Mouse (Mus musculus): ENCODE measurements around the gene Fuk.
"Not testable (repeated sequence)": the region's sequence is repeated elsewhere in the genome, so short reads cannot be mapped to it uniquely, and the experiment has no call there.

Gene Fuk

GRCm38 (mm10) chr8:110901839-110902578 lies at the start of gene Fuk:
Fuk (minus strand) TSS chr8:110902488.
- peak; percentile 89 for DNase-seq (ENCODE audit: low spot score)

- no peak for DNase-seq (ENCODE audit: low spot score)
These were observed 47.8 kb upstream of the Fuk start for GRCm38 (mm10) chr8:110950065-110950484.

DNA sequence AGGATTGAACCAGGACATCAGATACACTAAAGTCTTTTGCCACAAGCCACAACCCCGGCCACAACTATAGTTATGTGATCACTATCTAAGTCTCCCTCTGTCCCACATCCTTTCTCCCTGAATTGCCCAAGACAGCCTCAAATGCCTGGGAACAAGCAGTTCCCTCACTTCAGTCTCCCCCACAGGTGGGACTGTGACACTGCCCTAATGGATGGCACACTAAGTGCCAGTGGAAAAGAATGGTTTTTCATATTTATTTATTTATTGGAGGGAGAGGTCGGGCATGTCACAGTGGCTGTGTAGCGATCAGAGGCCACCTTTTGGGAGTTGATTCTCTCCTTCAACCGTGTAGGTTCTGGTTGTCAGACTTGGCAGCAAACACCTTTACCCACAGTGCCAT lies 43.4 kb upstream of the Fuk start:
- no peak for DNase-seq (ENCODE audit: low spot score)

DNA sequence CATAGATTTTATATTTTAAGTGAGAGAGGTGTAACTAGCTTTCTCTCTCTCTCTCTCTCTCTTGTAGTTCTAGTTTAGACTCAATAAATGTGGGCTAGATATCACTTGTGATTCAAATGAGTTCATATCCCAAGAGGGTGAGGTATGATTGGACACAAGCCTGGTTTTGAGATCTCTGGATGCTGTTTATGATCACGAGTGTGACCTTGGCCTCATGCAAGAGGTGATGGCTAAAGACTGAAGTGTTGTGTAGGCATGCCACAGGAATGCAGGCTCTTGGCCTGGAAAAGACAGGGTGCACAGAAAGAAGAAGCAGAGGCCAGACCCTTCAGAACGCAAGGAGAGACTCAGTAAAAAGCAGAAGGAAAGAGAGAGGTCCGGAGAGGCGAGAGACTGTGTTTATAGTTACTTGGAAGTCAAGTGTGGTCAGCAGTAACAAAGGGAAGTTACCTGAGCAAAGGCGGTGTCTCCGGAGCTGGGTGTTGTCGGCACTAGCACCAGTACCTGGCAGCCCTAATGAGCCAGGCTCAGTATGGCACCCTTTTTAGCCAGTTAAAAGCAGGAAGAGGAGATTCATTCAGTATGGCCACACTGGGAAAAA lies 42.1 kb upstream of the Fuk start:
- DNase-seq (ENCODE audit: low spot score), result no peak

DNA sequence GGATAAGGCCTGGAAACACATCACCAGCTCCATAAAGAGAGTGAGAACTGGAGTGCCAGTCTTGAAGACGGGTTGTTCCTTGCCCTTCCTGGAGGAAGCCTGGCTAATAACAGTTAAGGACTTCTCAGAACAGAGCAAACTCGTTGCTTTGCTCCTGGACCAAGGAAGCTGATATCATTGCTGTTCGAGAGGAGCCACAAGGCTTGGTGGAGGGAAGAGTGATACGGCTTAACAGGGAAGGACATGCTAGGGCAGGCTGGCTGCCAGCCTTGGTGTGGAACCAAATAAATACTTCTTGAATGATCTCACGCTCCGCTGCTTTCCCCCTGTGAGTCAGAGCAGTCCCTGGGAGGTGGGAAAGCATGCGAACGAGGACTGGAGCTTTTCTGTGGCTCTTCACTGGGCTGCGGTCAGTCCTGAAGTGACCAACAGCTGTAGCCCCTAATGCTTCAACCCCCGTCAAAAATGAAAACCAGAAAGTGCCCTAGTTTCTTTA lies 39.2 kb upstream of the Fuk start:
- peak; percentile 44 for DNase-seq (ENCODE audit: low spot score)

- DNase-seq (ENCODE audit: low spot score), result no peak
These were observed 38.6 kb upstream of the Fuk start for GRCm38 (mm10) chr8:110940682-110941452.

GRCm38 (mm10) chr8:110938882-110939589 lies 36.7 kb upstream of the Fuk start:
- DNase-seq (ENCODE audit: low spot score), result no peak

GRCm38 (mm10) chr8:110936217-110936616 lies 33.9 kb upstream of the Fuk start:
- no peak for DNase-seq (ENCODE audit: low spot score)

- no peak for DNase-seq (ENCODE audit: low spot score)
These were observed 31.0 kb upstream of the Fuk start for GRCm38 (mm10) chr8:110933272-110933671.

GRCm38 (mm10) chr8:110932444-110932843 lies 30.2 kb upstream of the Fuk start:
- DNase-seq (ENCODE audit: low spot score), result no peak

GRCm38 (mm10) chr8:110931176-110931939 lies 29.1 kb upstream of the Fuk start:
- DNase-seq (ENCODE audit: low spot score), result peak; percentile 25

DNA sequence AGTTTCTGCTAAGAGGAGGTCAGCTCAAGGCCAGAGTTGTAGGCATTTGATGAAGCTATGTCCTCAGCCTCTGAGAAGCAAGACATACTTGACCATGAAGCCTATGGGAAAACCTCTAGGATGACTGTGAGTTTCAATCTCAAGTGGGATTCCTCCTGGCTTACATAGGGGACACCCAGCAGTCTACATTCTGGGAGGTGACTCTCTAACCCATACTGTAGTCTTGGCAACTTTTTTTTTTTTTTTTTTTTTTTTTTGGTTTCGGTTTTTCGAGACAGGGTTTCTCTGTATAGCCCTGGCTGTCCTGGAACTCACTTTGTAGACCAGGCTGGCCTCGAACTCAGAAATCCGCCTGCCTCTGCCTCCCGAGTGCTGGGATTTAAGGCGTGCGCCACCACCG lies 27.4 kb upstream of the Fuk start:
- not testable (repeated sequence) for DNase-seq (ENCODE audit: low spot score)

DNA sequence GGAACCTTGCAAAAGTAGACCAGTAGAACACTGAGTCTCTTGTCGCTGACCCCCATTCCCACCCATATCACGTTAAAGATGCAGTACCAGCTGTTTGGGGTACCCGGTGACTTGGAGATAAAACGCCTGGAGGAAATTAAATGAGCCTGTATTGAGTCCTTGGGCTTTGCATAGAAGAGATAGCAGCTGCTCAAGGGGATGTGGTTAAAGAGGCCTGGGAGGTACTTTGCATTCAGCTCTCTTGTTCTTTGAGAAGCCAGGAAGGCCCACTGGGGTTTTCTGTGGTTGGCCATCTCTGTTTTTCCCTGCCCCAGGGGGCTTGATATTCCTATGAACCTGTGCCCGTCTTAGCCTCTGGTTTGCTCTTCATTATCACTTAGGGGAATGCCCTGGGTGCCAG lies 26.8 kb upstream of the Fuk start:
- DNase-seq (ENCODE audit: low spot score), result no peak

DNA sequence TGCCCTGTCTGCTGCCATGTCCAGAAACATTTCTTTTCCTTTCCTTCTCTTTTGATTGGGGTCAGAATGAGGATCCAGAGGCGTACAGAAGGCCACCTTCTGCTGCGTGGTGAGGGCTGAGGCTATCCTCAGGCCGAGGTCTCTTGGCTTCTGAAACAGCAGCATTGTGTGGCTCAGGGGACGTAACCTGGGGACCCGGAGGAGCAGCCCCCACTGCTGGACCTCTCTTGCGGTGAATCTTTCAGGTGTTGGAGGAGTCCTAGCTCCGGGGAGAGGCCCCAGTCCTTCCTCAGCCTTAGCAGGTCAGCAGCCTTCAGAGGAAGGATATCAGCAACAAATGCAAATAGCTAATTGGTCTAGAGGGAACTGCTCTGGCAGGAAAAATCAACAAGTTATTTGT lies 26.1 kb upstream of the Fuk start:
- DNase-seq (ENCODE audit: low spot score), result no peak

DNA sequence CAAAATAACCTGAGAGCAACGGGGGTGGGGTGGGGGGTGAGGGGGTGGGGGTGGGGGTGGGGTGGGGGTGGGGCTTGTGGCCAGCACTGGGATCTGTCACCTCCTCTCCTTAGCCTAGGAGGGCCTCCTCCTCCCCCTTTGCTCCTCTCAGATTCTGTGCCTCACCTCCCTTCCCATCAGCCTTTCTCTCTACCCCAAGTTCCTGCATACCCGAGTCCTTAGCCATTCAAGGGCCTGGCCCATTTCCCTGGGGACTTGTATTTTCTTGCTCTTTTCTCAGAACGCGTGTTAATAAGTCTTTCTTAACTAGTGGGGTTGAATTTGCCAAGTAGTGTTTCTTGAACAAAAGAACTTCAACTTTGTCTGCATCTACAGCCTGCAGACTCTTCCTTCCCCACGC lies 24.4 kb upstream of the Fuk start:
- DNase-seq (ENCODE audit: low spot score), result no peak

DNA sequence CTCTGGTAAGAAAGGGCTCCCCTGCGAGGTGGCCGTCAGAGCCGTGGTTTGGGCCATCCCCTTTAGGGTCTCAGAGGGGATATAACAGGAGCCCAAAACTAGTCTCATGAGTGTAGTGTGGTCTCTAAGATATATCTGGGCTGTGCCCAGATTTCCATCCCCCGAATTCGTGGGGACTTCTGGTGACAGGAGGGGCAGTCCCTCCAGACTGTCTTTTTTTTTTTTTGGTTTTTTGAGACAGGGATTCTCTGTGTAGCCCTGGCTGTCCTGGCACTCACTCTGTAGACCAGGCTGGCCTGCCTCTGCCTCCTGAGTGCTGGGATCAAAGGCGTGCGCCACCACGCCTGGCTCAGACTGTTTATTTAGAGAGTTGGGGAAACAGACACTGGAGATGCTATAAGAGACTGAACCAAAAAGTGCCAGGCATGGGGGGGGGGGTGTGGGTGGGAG lies 23.4 kb upstream of the Fuk start:
- no peak for DNase-seq (ENCODE audit: low spot score)

GRCm38 (mm10) chr8:110921492-110922230 lies 19.4 kb upstream of the Fuk start:
- peak; percentile 84 for DNase-seq (ENCODE audit: low spot score)

GRCm38 (mm10) chr8:110920773-110921277 lies 18.5 kb upstream of the Fuk start:
- no peak for DNase-seq (ENCODE audit: low spot score)

DNA sequence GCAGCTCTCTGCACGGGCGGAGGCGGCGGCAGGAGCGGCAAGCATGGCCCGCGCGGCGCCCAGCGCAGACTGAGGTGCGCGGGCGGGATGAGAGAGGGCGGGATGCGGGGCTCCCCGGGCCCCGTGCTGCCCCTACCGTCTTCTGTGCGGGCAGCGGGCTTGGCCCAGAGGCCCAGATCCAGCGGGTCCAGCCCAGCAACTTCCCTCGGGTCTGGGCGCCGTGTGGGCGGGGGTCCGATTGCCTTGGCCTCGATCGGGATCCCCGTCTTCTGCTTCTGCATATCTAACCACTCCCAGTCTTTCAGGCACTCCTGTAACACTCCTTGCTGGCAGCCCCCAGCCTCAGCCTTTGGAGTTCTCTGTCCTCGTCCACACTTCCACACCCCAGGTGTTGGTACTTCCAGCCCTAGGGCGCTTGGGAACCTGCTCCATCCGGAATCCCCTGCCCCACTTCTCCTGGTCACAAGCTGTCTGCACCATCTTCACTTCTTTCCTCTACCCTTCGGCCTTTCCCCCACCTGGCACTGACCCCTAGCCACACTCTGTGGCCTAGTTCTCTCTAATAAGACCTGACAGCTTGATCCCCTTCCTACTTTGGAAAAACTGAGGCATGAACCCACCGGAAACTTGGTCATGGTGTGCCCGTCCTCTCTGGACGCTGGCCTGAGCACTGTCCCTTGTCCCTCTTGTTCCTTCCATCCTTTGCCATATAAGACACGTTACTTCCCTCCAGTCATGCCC lies 17.9 kb upstream of the Fuk start:
- peak; percentile 51 for DNase-seq (ENCODE audit: low spot score)

Measured in embryo, embryonic 10.5 days (tissue).